Mouse (Mus musculus) forebrain, embryonic 16.5 days (tissue): ENCODE measurements around the gene Oas1f. TPM values are rescaled to one million over a fixed set of nuclear protein-coding genes. Genes with fewer than 3 reads are reported as not detected.

Experiments used
- ATAC-seq: fragments of 200-750 bp; cut with Nextera tagmentation; 2 replicates; pipeline ENCODE4 v1.8.0; 2017; ENCODE audit warnings: mild to moderate bottlenecking, moderate library complexity
- H3K27ac ChIP-seq: fragments of 300-500 bp; sonication (generic); 2 replicates; pipeline ENCODE4 v1.5.1; 2014; ENCODE audit warnings: low read length, control low read depth
- H3K27me3 ChIP-seq: fragments of 300-500 bp; sonication (generic); replicated peaks from 2 replicates; pipeline ENCODE4 v1.6.1; 2014; ENCODE audit warnings: low read length; ENCODE audit not compliant: control insufficient read depth, insufficient read depth
- H3K36me3 ChIP-seq: fragments of 300-500 bp; sonication (generic); 2 replicates; pipeline ENCODE4 v1.6.1; 2014; ENCODE audit not compliant: control insufficient read depth, insufficient read depth
- H3K4me1 ChIP-seq: fragments of 300-500 bp; sonication (generic); replicated peaks from 2 replicates; pipeline ENCODE4 v1.6.1; 2014; ENCODE audit warnings: low read length; ENCODE audit not compliant: control insufficient read depth, insufficient read depth
- H3K4me2 ChIP-seq: fragments of 300-500 bp; sonication (generic); 2 replicates; pipeline ENCODE4 v1.6.1; 2014; ENCODE audit warnings: mild to moderate bottlenecking, low read length, control low read depth
- H3K4me3 ChIP-seq: fragments of 300-500 bp; sonication (generic); replicated peaks from 2 replicates; pipeline ENCODE4 v1.5.1; 2014; ENCODE audit warnings: mild to moderate bottlenecking, low read length, control low read depth
- H3K9ac ChIP-seq: fragments of 300-500 bp; sonication (generic); replicated peaks from 2 replicates; pipeline ENCODE4 v1.6.1; 2014; ENCODE audit warnings: low read depth, low read length, control low read depth
- H3K9me3 ChIP-seq: fragments of 300-500 bp; sonication (generic); 2 replicates; pipeline ENCODE4 v1.6.1; 2016; ENCODE audit warnings: low read length; ENCODE audit not compliant: control insufficient read depth
- WGBS: fragments of 180-500 bp; shearing (Covaris S2); extraction: QIAGEN DNeasy Blood & Tissue Kit; methylation state at CpG from one replicate; pipeline ENCODE4 v1.1.7; 2014; 5-methylcytosine and 5-hydroxymethylcytosine counted together
- polyA plus RNA-seq: library from polyadenylated mRNA; unstranded; fragments of >200 nt; fragmentation: Nextera tagmentation; extraction: Ambion mirVana; gene quantifications from 2 replicates; pipeline ENCODE4 v1.2.1, GENCODE M21; 2015

Gene Oas1f
- polyA plus RNA-seq, 1 experiment from 2014 or later: not detected

GRCm38 (mm10) chr5:120818999-120819398 is 28.2 kb upstream of the Oas1f start:
- no peaks in the 10 kb centered on the region for H3K27me3 ChIP-seq
- peaks cover 11% of the 10 kb centered on the region for H3K9me3 ChIP-seq
- H3K36me3 ChIP-seq: no peaks in the 10 kb centered on the region
- H3K4me3 ChIP-seq: no peak overlapping the region
- no peak overlapping the region for H3K9ac ChIP-seq
- no peaks in the 10 kb centered on the region for H3K4me1 ChIP-seq
- ATAC-seq: no peak
- H3K27ac ChIP-seq: no peak overlapping the region
- H3K4me2 ChIP-seq: no peak overlapping the region

GRCm38 (mm10) chr5:120831031-120831430 is 16.1 kb upstream of the Oas1f start:
- no peak overlapping the region for H3K4me3 ChIP-seq
- 83% methylated on average over 4 of the region's 4 CpGs for WGBS
- no peak overlapping the region for H3K27ac ChIP-seq
- ATAC-seq: no peak
- H3K4me2 ChIP-seq: no peak overlapping the region
- no peaks in the 10 kb centered on the region for H3K36me3 ChIP-seq
- H3K4me1 ChIP-seq: peaks cover 9% of the 10 kb centered on the region
- H3K9me3 ChIP-seq: no peaks in the 10 kb centered on the region
- H3K27me3 ChIP-seq: no peaks in the 10 kb centered on the region
- no peak overlapping the region for H3K9ac ChIP-seq

GRCm38 (mm10) chr5:120833335-120834280 is 13.6 kb upstream of the Oas1f start:
- no peak for ATAC-seq
- no peaks in the 10 kb centered on the region for H3K36me3 ChIP-seq
- no peak overlapping the region for H3K4me3 ChIP-seq
- 6% methylated on average over 17 of the region's 17 CpGs for WGBS
- peak overlapping the region; percentile 28; the same call in 1 of the 2 replicates for H3K4me2 ChIP-seq
- no peak overlapping the region for H3K27ac ChIP-seq
- H3K9me3 ChIP-seq: no peaks in the 10 kb centered on the region
- no peaks in the 10 kb centered on the region for H3K27me3 ChIP-seq
- H3K4me1 ChIP-seq: peaks cover 9% of the 10 kb centered on the region
- no peak overlapping the region for H3K9ac ChIP-seq

- Histone ChIP-seq H3K27ac (no peak overlapping the region), H3K9ac (no peak overlapping the region), H3K4me1 (peaks cover 9% of the 10 kb centered on the region), H3K4me2 (no peak overlapping the region), H3K4me3 (no peak overlapping the region), H3K9me3 (no peaks in the 10 kb centered on the region), H3K36me3 (no peaks in the 10 kb centered on the region), H3K27me3 (no peaks in the 10 kb centered on the region)
- no peak for ATAC-seq
- WGBS: 13% methylated on average over 8 of the region's 8 CpGs
Observed at GRCm38 (mm10) chr5:120836731-120837585, 10.2 kb upstream of the Oas1f start.

- peak; percentile 69; the same call in 1 of the 2 replicates for ATAC-seq
Observed at GRCm38 (mm10) chr5:120844713-120845112, 2.5 kb upstream of the Oas1f start.

GRCm38 (mm10) chr5:120849601-120850136 is 2.5 kb downstream of the Oas1f start:
- H3K9me3 ChIP-seq: peaks cover 7% of the 10 kb centered on the region
- H3K36me3 ChIP-seq: no peaks in the 10 kb centered on the region
- no peaks in the 10 kb centered on the region for H3K27me3 ChIP-seq
- H3K4me2 ChIP-seq: no peak overlapping the region
- no peak overlapping the region for H3K9ac ChIP-seq
- no peak overlapping the region for H3K4me3 ChIP-seq
- no peaks in the 10 kb centered on the region for H3K4me1 ChIP-seq
- ATAC-seq: no peak
- WGBS: 67% methylated on average over 3 of the region's 3 CpGs
- H3K27ac ChIP-seq: no peak overlapping the region

More at GRCm38 (mm10) chr5:120844713-120845112, 2.5 kb upstream of the Oas1f start:
- no peak overlapping the region for H3K4me2 ChIP-seq
- no peak overlapping the region for H3K4me3 ChIP-seq
- 38% methylated on average over 3 of the region's 3 CpGs for WGBS
- no peak overlapping the region for H3K9ac ChIP-seq
- no peaks in the 10 kb centered on the region for H3K27me3 ChIP-seq
- H3K9me3 ChIP-seq: 0 out of 2 replicates have a peak, but pooled peaks cover 2% of the 10 kb centered on the region
- no peaks in the 10 kb centered on the region for H3K4me1 ChIP-seq
- H3K27ac ChIP-seq: peak overlapping the region; percentile 28; the same call in 1 of the 2 replicates
- H3K36me3 ChIP-seq: no peaks in the 10 kb centered on the region

- H3K4me3 ChIP-seq: no peak overlapping the region
- no peaks in the 10 kb centered on the region for H3K36me3 ChIP-seq
- no peaks in the 10 kb centered on the region for H3K27me3 ChIP-seq
- H3K4me2 ChIP-seq: no peak overlapping the region
- no peak overlapping the region for H3K27ac ChIP-seq
- 81% methylated on average over 2 of the region's 2 CpGs for WGBS
- H3K9me3 ChIP-seq: peaks cover 6% of the 10 kb centered on the region
- no peak overlapping the region for H3K9ac ChIP-seq
- no peaks in the 10 kb centered on the region for H3K4me1 ChIP-seq
- no peak for ATAC-seq
Observed at GRCm38 (mm10) chr5:120859241-120859640, 12.1 kb downstream of the Oas1f start.

- Histone ChIP-seq H3K4me2 (no peak within 1 kb of the TSS), H3K36me3 (no peaks in the 10 kb centered on the region), H3K27ac (no peak within 1 kb of the TSS), H3K4me1 (no peaks in the 10 kb centered on the region), H3K9me3 (no peaks in the 10 kb centered on the region), H3K9ac (no peak within 1 kb of the TSS), H3K4me3 (no peak within 1 kb of the TSS), H3K27me3 (no peaks in the 10 kb centered on the region)
- ATAC-seq: no peak
- WGBS: 52% methylated on average over 4 of the region's 4 CpGs
Observed at GRCm38 (mm10) chr5:120861121-120861520, 14.0 kb downstream of the Oas1f start, which contains the start of gene Oas1h. Oas1h (plus strand) TSS chr5:120861421.
